Mouse (Mus musculus) spleen, adult 12 weeks (tissue): Measurements from ENCODE around the gene Olfr10.
"Not testable (repeated sequence)": the region's sequence is repeated elsewhere in the genome, so short reads cannot be mapped to it uniquely, and the experiment has no call there.

Source experiments
- DNase-seq: peaks from one replicate; pipeline ENCODE4 v3.0.0; 2022; ENCODE audit warnings: low spot score

Olfr10 gene

GRCm38 (mm10) chr11:49304441-49304840, at the start of gene Olfr10:
Olfr10 (plus strand) TSS chr11:49304741.
- no peak for DNase-seq

- DNase-seq: no peak
Observed at GRCm38 (mm10) chr11:49259296-49259695, 45.2 kb upstream of the Olfr10 start.

GRCm38 (mm10) chr11:49259829-49260228, 44.7 kb upstream of the Olfr10 start:
- DNase-seq: no peak

- no peak for DNase-seq
Observed at GRCm38 (mm10) chr11:49260598-49261312, 43.8 kb upstream of the Olfr10 start.

GRCm38 (mm10) chr11:49261313-49261855, 43.2 kb upstream of the Olfr10 start:
- no peak for DNase-seq

GRCm38 (mm10) chr11:49262286-49262685, 42.3 kb upstream of the Olfr10 start:
- no peak for DNase-seq

GRCm38 (mm10) chr11:49263149-49263548, 41.4 kb upstream of the Olfr10 start:
- DNase-seq: no peak

GRCm38 (mm10) chr11:49264081-49264480, 40.5 kb upstream of the Olfr10 start:
- no peak for DNase-seq

- no peak for DNase-seq
Observed at GRCm38 (mm10) chr11:49264622-49265021, 39.9 kb upstream of the Olfr10 start.

GRCm38 (mm10) chr11:49265101-49265500, 39.4 kb upstream of the Olfr10 start:
- DNase-seq: no peak

GRCm38 (mm10) chr11:49266671-49267070, 37.9 kb upstream of the Olfr10 start:
- no peak for DNase-seq

GRCm38 (mm10) chr11:49267316-49267715, 37.2 kb upstream of the Olfr10 start:
- no peak for DNase-seq

GRCm38 (mm10) chr11:49267970-49268579, 36.5 kb upstream of the Olfr10 start:
- DNase-seq: no peak

GRCm38 (mm10) chr11:49269761-49270160, 34.8 kb upstream of the Olfr10 start:
- no peak for DNase-seq

GRCm38 (mm10) chr11:49270368-49270767, 34.2 kb upstream of the Olfr10 start:
- DNase-seq: no peak

GRCm38 (mm10) chr11:49271334-49271733, 33.2 kb upstream of the Olfr10 start:
- DNase-seq: no peak

- DNase-seq: no peak
Observed at GRCm38 (mm10) chr11:49273834-49274519, 30.6 kb upstream of the Olfr10 start.

GRCm38 (mm10) chr11:49278222-49278621, 26.3 kb upstream of the Olfr10 start, which contains the start of gene Olfr1393:
Olfr1393 (plus strand) TSS chr11:49278304.
- DNase-seq: no peak

- DNase-seq: not testable (repeated sequence)
Observed at GRCm38 (mm10) chr11:49284982-49285381, 19.6 kb upstream of the Olfr10 start, which contains the start of gene Olfr1392. Olfr1392 (plus strand) TSS chr11:49285282.

GRCm38 (mm10) chr11:49287251-49287650, 17.3 kb upstream of the Olfr10 start:
- no peak for DNase-seq

GRCm38 (mm10) chr11:49292777-49293176, 11.8 kb upstream of the Olfr10 start:
- DNase-seq: no peak

GRCm38 (mm10) chr11:49308547-49308946, 4.0 kb downstream of the Olfr10 start:
- DNase-seq: not testable (repeated sequence)

GRCm38 (mm10) chr11:49322442-49322841, 17.9 kb downstream of the Olfr10 start, which contains the start of gene Olfr1391:
Olfr1391 (plus strand) TSS chr11:49322742.
- no peak for DNase-seq
